ENCODE assay signal across 9 mouse cellular contexts in genomic region chr7:83745413-83746106, GRCm38 (mm10). TPM values are rescaled to one million over a fixed set of nuclear protein-coding genes. Genes with fewer than 3 reads are reported as not detected.
DNase-seq lines count a peak whose midpoint lies in the region; TF ChIP-seq lines count a peak whose summit lies in the region.
"Had no signal": no experiment of that assay in that cellular context is flagged by ENCODE, and none has a peak within 500 bp of the region (broad histone marks: within the 10 kb centered on the region; RNA-seq: fewer than 3 reads in every experiment).

Gene Il16 (minus strand): TSS chr7:83745726.

- H3K27me3 ChIP-seq in E14TG2a.4 (ENCODE audit: insufficient read depth, low read length) = peaks cover 26% of the 10 kb centered on the region
- no peaks in the 10 kb centered on the region for H3K27me3 ChIP-seq in limb, embryonic 10.5 days (ENCODE audit: low read depth, poor library complexity, severe bottlenecking)
- H3K27me3 ChIP-seq: midbrain, embryonic 12.5 days had no signal

- intact Hi-C loops in left cerebral cortex, postnatal 4 days (cut with DNase I) = no loop called here

- no peak for TF ChIP-seq CTCF in E14TG2a.4 (conservative IDR thresholded peaks at IDR 0.05; ENCODE audit: low read length)

- peaks cover 14% of the 10 kb centered on the region for H3K4me1 ChIP-seq in E14TG2a.4 (replicated peaks; ENCODE audit: low read depth, low read length)
- peaks cover 64% of the 10 kb centered on the region for H3K4me1 ChIP-seq in limb, embryonic 10.5 days

- H3K9me3 ChIP-seq in E14TG2a.4 (ENCODE audit: low read length) = no peaks in the 10 kb centered on the region
- no peaks in the 10 kb centered on the region for H3K9me3 ChIP-seq in limb, embryonic 10.5 days (replicated peaks)
- H3K9me3 ChIP-seq: midbrain, embryonic 12.5 days had no signal

- H3K36me3 ChIP-seq in E14TG2a.4 (ENCODE audit: insufficient read depth, low read length) = no peaks in the 10 kb centered on the region
- H3K36me3 ChIP-seq in limb, embryonic 10.5 days = no peaks in the 10 kb centered on the region
- H3K36me3 ChIP-seq: midbrain, embryonic 12.5 days had no signal

- H3K4me3 ChIP-seq in E14TG2a.4 (replicated peaks; ENCODE audit: low read length) = peak within 1 kb of the TSS; percentile 32
- peak within 1 kb of the TSS; percentile 5; the same call in 1 of the 2 replicates for H3K4me3 ChIP-seq in limb, embryonic 10.5 days
- H3K4me3 ChIP-seq: midbrain, embryonic 12.5 days had no signal

- H3K27ac ChIP-seq in limb, embryonic 10.5 days = peak within 1 kb of the TSS; percentile 82
- H3K27ac ChIP-seq: midbrain, embryonic 12.5 days had no signal

- WGBS in limb, embryonic 10.5 days = 39% methylated on average over 20 of the region's 20 CpGs

- peak; percentile 63 to 64 for DNase-seq in heart, adult 18-20 months
- DNase-seq in heart, postnatal 4 days = no peak
- DNase-seq in heart, adult 9 months (ENCODE audit: low spot score in 2 of 2) = peak; percentile 53 to 57
- peak; percentile 35 for DNase-seq in limb, embryonic 10.5 days (ENCODE audit: low spot score)
- DNase-seq in right cerebral cortex, postnatal 10 days (ENCODE audit: low spot score in 2 of 2) = no peak
- no peak for DNase-seq in ovary, postnatal 36 days (ENCODE audit: low spot score)
- DNase-seq in left cerebral cortex, postnatal 4 days = no peak

RNA-seq across cellular contexts. Expression of gene Il16, which starts in this region (rescaled TPM):
- total RNA-seq in heart, adult 18-20 months (2021) = 1 to 10 TPM; 6.7 to 8.6 TPM
- 1 to 10 TPM; 4.5 to 5.5 TPM for total RNA-seq in heart, postnatal 4 days (2021)
- polyA plus RNA-seq in limb, embryonic 10.5 days (2016; fragmentation: Nextera tagmentation; extraction: Ambion mirVana) = 2.3 and 3.4 TPM in 2 replicates
- total RNA-seq in left cerebral cortex, postnatal 4 days (2021) = 1 to 10 TPM; 1.6 TPM

Comparison
In these comparisons a context has a peak if more than half of its experiments do, and no peak if none do; other contexts are left out.
1. DNase-seq: peak in heart, adult 18-20 months (2 of 2), heart, adult 9 months (2 of 2) and limb, embryonic 10.5 days (single experiment); none in heart, postnatal 4 days (single experiment), right cerebral cortex, postnatal 10 days (0 of 2), ovary, postnatal 36 days (single experiment) and left cerebral cortex, postnatal 4 days (single experiment).